Mouse (Mus musculus) bone marrow macrophage, adult 2 months (primary cell): Measurements from ENCODE around the gene Vav3.

Experiments used
- CTCF ChIP-seq: IDR thresholded peaks from 2 replicates; pipeline ENCODE4 v1.5.1; 2012; ENCODE audit warnings: low read depth, mild to moderate bottlenecking, low read length, moderate library complexity
- POLR2A ChIP-seq: IDR thresholded peaks from 2 replicates; pipeline ENCODE4 v1.6.1; 2012; ENCODE audit warnings: mild to moderate bottlenecking, low read depth, low read length, borderline replicate concordance

DNA sequence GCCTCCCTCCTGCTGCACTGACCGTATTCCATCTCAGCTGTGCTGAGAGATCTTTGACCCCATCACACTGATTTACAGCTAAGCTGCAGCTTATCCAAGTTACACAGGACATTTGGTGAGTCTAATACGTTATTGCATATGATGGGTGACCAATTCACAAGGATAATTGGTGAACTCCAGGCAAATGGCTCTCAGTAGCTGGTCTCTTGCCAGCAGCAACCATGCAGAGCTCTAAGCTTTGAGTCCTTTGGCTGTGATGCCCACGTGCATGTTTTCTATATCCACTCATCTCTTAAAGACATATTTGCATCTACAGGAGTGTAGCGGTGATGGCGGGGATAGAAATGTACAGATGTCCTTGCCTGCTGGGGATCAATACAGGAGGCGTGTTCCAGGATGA lies 99.5 kb downstream of the Vav3 start:
- TF ChIP-seq CTCF (no peak), POLR2A (no peak)
